Mouse (Mus musculus): ENCODE results near the gene Tbc1d4.

DNA sequence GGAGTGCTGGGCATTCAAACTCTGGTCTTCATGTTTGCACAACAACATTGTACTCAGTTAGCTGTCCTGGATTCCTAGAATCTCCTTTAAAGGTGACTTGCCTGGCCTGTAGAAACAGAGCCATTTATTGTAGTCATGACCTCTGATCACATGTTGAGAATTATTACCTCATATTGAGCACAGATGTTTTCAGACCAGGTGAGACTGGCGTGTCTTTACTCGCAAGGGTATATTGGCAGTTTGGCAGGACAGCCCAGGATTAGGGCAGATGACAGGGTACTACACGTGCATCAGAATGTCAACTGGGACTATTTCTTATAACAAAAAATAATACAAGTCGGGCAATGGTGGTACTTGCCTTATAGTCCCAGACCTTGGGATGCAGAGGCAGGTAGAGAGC, 41.6 kb upstream of the Tbc1d4 start:
- TF ChIP-seq MAFK (IDR thresholded peaks at IDR 0.05; ENCODE audit: insufficient replicate concordance, low read length) (no peak), CTCF (conservative IDR thresholded peaks at IDR 0.05 in 1 of 2, IDR thresholded peaks at IDR 0.05 in 1 of 2; ENCODE audit: low read depth in 2 of 2, low read length in 2 of 2) (no peak), POLR2A (IDR thresholded peaks at IDR 0.05; ENCODE audit: low read depth, low read length) (no peak), ZKSCAN1 (IDR thresholded peaks at IDR 0.05; ENCODE audit: borderline replicate concordance, low read depth, low read length) (no peak), ZNF384 (IDR thresholded peaks at IDR 0.05; ENCODE audit: low read depth, low read length) (no peak), MAX (IDR thresholded peaks at IDR 0.05; ENCODE audit: low read length) (no peak), MYC (IDR thresholded peaks at IDR 0.05; ENCODE audit: low read depth, low read length) (no peak), RCOR1 (conservative IDR thresholded peaks at IDR 0.05; ENCODE audit: low read depth, low read length) (no peak), EP300 (IDR thresholded peaks at IDR 0.05; ENCODE audit: low read length) (no peak), USF2 (conservative IDR thresholded peaks at IDR 0.05; ENCODE audit: low read depth, low read length) (no peak), MXI1 (IDR thresholded peaks at IDR 0.05; ENCODE audit: low read depth, low read length) (no peak)

Measured in CH12.LX (cell line).